Mouse (Mus musculus): ENCODE measurements at regions not wholly inside any gene's neighbourhood (a gene's known extent, or its start where the extent isn't known, plus 50 kb on each side); places are given as distances from the start of the nearest gene placed in this dataset.

- H3K27ac ChIP-seq (ENCODE audit: low read depth, low read length), result no peak overlapping the region
- no peaks in the 10 kb centered on the region for H3K27me3 ChIP-seq (replicated peaks; ENCODE audit: control insufficient read depth, insufficient read depth, low read length)
- no peaks in the 10 kb centered on the region for H3K9me3 ChIP-seq (replicated peaks; ENCODE audit: control insufficient read depth, low read length)
- DNase-seq (ENCODE audit: low spot score) (no peak), ATAC-seq (no peak)
- no peak overlapping the region for H3K9ac ChIP-seq (ENCODE audit: low read length)
- no peak overlapping the region for H3K4me3 ChIP-seq (ENCODE audit: low read depth, low read length)
- H3K36me3 ChIP-seq (ENCODE audit: control insufficient read depth, insufficient read depth, low read length), result no peaks in the 10 kb centered on the region
- WGBS, result 73% methylated on average over 7 of the region's 7 CpGs
- no peaks in the 10 kb centered on the region for H3K4me1 ChIP-seq (ENCODE audit: control insufficient read depth, insufficient read depth, low read length)
- H3K4me2 ChIP-seq (ENCODE audit: low read length), result no peak overlapping the region
These were observed 109.6 kb upstream of the Tbc1d5 start for GRCm38 (mm10) chr17:51288751-51289150.

GRCm38 (mm10) chr17:51287878-51288277, 108.7 kb upstream of the Tbc1d5 start:
- no peaks in the 10 kb centered on the region for H3K9me3 ChIP-seq (replicated peaks; ENCODE audit: control insufficient read depth, low read length)
- no peak for DNase-seq (ENCODE audit: low spot score)
- H3K27ac ChIP-seq (ENCODE audit: low read depth, low read length), result no peak overlapping the region
- H3K4me2 ChIP-seq (ENCODE audit: low read length), result no peak overlapping the region
- no peaks in the 10 kb centered on the region for H3K4me1 ChIP-seq (ENCODE audit: control insufficient read depth, insufficient read depth, low read length)
- no peaks in the 10 kb centered on the region for H3K36me3 ChIP-seq (ENCODE audit: control insufficient read depth, insufficient read depth, low read length)
- no peak overlapping the region for H3K9ac ChIP-seq (ENCODE audit: low read length)
- no peak for ATAC-seq
- no peaks in the 10 kb centered on the region for H3K27me3 ChIP-seq (replicated peaks; ENCODE audit: control insufficient read depth, insufficient read depth, low read length)
- 92% methylated on average over 8 of the region's 8 CpGs for WGBS
- no peak overlapping the region for H3K4me3 ChIP-seq (ENCODE audit: low read depth, low read length)

- Histone ChIP-seq H3K4me1 (ENCODE audit: control insufficient read depth, insufficient read depth, low read length) (no peaks in the 10 kb centered on the region), H3K4me2 (ENCODE audit: low read length) (no peak overlapping the region), H3K9me3 (replicated peaks; ENCODE audit: control insufficient read depth, low read length) (no peaks in the 10 kb centered on the region), H3K9ac (ENCODE audit: low read length) (no peak overlapping the region), H3K36me3 (ENCODE audit: control insufficient read depth, insufficient read depth, low read length) (no peaks in the 10 kb centered on the region), H3K27ac (ENCODE audit: low read depth, low read length) (no peak overlapping the region), H3K27me3 (replicated peaks; ENCODE audit: control insufficient read depth, insufficient read depth, low read length) (no peaks in the 10 kb centered on the region), H3K4me3 (ENCODE audit: low read depth, low read length) (no peak overlapping the region)
- peak; percentile 29 for DNase-seq (ENCODE audit: low spot score)
- 53% methylated on average over 5 of the region's 5 CpGs for WGBS
- ATAC-seq, result no peak
These were observed 106.2 kb upstream of the Tbc1d5 start for GRCm38 (mm10) chr17:51285362-51285761.

- 68% methylated on average over 7 of the region's 7 CpGs for WGBS
- no peak overlapping the region for H3K4me2 ChIP-seq (ENCODE audit: low read length)
- H3K9me3 ChIP-seq (replicated peaks; ENCODE audit: control insufficient read depth, low read length), result no peaks in the 10 kb centered on the region
- no peaks in the 10 kb centered on the region for H3K4me1 ChIP-seq (ENCODE audit: control insufficient read depth, insufficient read depth, low read length)
- no peak for ATAC-seq
- no peaks in the 10 kb centered on the region for H3K36me3 ChIP-seq (ENCODE audit: control insufficient read depth, insufficient read depth, low read length)
- no peaks in the 10 kb centered on the region for H3K27me3 ChIP-seq (replicated peaks; ENCODE audit: control insufficient read depth, insufficient read depth, low read length)
- no peak for DNase-seq (ENCODE audit: low spot score)
- no peak overlapping the region for H3K9ac ChIP-seq (ENCODE audit: low read length)
- no peak overlapping the region for H3K4me3 ChIP-seq (ENCODE audit: low read depth, low read length)
- H3K27ac ChIP-seq (ENCODE audit: low read depth, low read length), result no peak overlapping the region
These were observed 99.6 kb upstream of the Tbc1d5 start for GRCm38 (mm10) chr17:51278771-51279170.

GRCm38 (mm10) chr17:51278094-51278493, 98.9 kb upstream of the Tbc1d5 start:
- WGBS, result 82% methylated on average over 2 of the region's 2 CpGs
- H3K36me3 ChIP-seq (ENCODE audit: control insufficient read depth, insufficient read depth, low read length), result no peaks in the 10 kb centered on the region
- no peak for DNase-seq (ENCODE audit: low spot score)
- ATAC-seq, result no peak
- H3K4me3 ChIP-seq (ENCODE audit: low read depth, low read length), result no peak overlapping the region
- H3K27ac ChIP-seq (ENCODE audit: low read depth, low read length), result no peak overlapping the region
- no peaks in the 10 kb centered on the region for H3K4me1 ChIP-seq (ENCODE audit: control insufficient read depth, insufficient read depth, low read length)
- H3K9ac ChIP-seq (ENCODE audit: low read length), result no peak overlapping the region
- H3K27me3 ChIP-seq (replicated peaks; ENCODE audit: control insufficient read depth, insufficient read depth, low read length), result no peaks in the 10 kb centered on the region
- no peaks in the 10 kb centered on the region for H3K9me3 ChIP-seq (replicated peaks; ENCODE audit: control insufficient read depth, low read length)
- H3K4me2 ChIP-seq (ENCODE audit: low read length), result no peak overlapping the region

GRCm38 (mm10) chr17:51277161-51277560, 98.0 kb upstream of the Tbc1d5 start:
- Histone ChIP-seq H3K4me3 (ENCODE audit: low read depth, low read length) (no peak overlapping the region), H3K4me2 (ENCODE audit: low read length) (no peak overlapping the region), H3K4me1 (ENCODE audit: control insufficient read depth, insufficient read depth, low read length) (no peaks in the 10 kb centered on the region), H3K36me3 (ENCODE audit: control insufficient read depth, insufficient read depth, low read length) (no peaks in the 10 kb centered on the region), H3K27ac (ENCODE audit: low read depth, low read length) (no peak overlapping the region), H3K9me3 (replicated peaks; ENCODE audit: control insufficient read depth, low read length) (no peaks in the 10 kb centered on the region), H3K9ac (ENCODE audit: low read length) (no peak overlapping the region), H3K27me3 (replicated peaks; ENCODE audit: control insufficient read depth, insufficient read depth, low read length) (no peaks in the 10 kb centered on the region)
- ATAC-seq (no peak), DNase-seq (ENCODE audit: low spot score) (no peak)

GRCm38 (mm10) chr17:51272025-51272424, 92.9 kb upstream of the Tbc1d5 start:
- H3K4me2 ChIP-seq (ENCODE audit: low read length), result no peak overlapping the region
- H3K4me3 ChIP-seq (ENCODE audit: low read depth, low read length), result no peak overlapping the region
- WGBS, result 80% methylated on average over 1 of the region's 1 CpGs
- H3K9me3 ChIP-seq (replicated peaks; ENCODE audit: control insufficient read depth, low read length), result no peaks in the 10 kb centered on the region
- H3K9ac ChIP-seq (ENCODE audit: low read length), result no peak overlapping the region
- no peaks in the 10 kb centered on the region for H3K36me3 ChIP-seq (ENCODE audit: control insufficient read depth, insufficient read depth, low read length)
- H3K4me1 ChIP-seq (ENCODE audit: control insufficient read depth, insufficient read depth, low read length), result no peaks in the 10 kb centered on the region
- no peaks in the 10 kb centered on the region for H3K27me3 ChIP-seq (replicated peaks; ENCODE audit: control insufficient read depth, insufficient read depth, low read length)
- H3K27ac ChIP-seq (ENCODE audit: low read depth, low read length), result no peak overlapping the region
- DNase-seq (ENCODE audit: low spot score), result no peak
- no peak for ATAC-seq

GRCm38 (mm10) chr17:51262946-51263345, 83.8 kb upstream of the Tbc1d5 start:
- Histone ChIP-seq H3K4me1 (ENCODE audit: control insufficient read depth, insufficient read depth, low read length) (no peaks in the 10 kb centered on the region), H3K27me3 (replicated peaks; ENCODE audit: control insufficient read depth, insufficient read depth, low read length) (no peaks in the 10 kb centered on the region), H3K27ac (ENCODE audit: low read depth, low read length) (no peak overlapping the region), H3K4me2 (ENCODE audit: low read length) (no peak overlapping the region), H3K9me3 (replicated peaks; ENCODE audit: control insufficient read depth, low read length) (no peaks in the 10 kb centered on the region), H3K36me3 (ENCODE audit: control insufficient read depth, insufficient read depth, low read length) (no peaks in the 10 kb centered on the region), H3K4me3 (ENCODE audit: low read depth, low read length) (no peak overlapping the region), H3K9ac (ENCODE audit: low read length) (no peak overlapping the region)
- 21% methylated on average over 3 of the region's 3 CpGs for WGBS
- DNase-seq (ENCODE audit: low spot score), result no peak
- ATAC-seq, result no peak; the same call in 1 of the 2 replicates

- DNase-seq (ENCODE audit: low spot score) (no peak), ATAC-seq (no peak)
- Histone ChIP-seq H3K27ac (ENCODE audit: low read depth, low read length) (no peak overlapping the region), H3K36me3 (ENCODE audit: control insufficient read depth, insufficient read depth, low read length) (no peaks in the 10 kb centered on the region), H3K4me1 (ENCODE audit: control insufficient read depth, insufficient read depth, low read length) (no peaks in the 10 kb centered on the region), H3K9ac (ENCODE audit: low read length) (no peak overlapping the region), H3K27me3 (replicated peaks; ENCODE audit: control insufficient read depth, insufficient read depth, low read length) (no peaks in the 10 kb centered on the region), H3K4me2 (ENCODE audit: low read length) (no peak overlapping the region), H3K9me3 (replicated peaks; ENCODE audit: control insufficient read depth, low read length) (no peaks in the 10 kb centered on the region), H3K4me3 (ENCODE audit: low read depth, low read length) (no peak overlapping the region)
These were observed 83.3 kb upstream of the Tbc1d5 start for GRCm38 (mm10) chr17:51262404-51262803.

GRCm38 (mm10) chr17:51258316-51258715, 79.2 kb upstream of the Tbc1d5 start:
- Histone ChIP-seq H3K36me3 (ENCODE audit: control insufficient read depth, insufficient read depth, low read length) (no peaks in the 10 kb centered on the region), H3K4me1 (ENCODE audit: control insufficient read depth, insufficient read depth, low read length) (no peaks in the 10 kb centered on the region), H3K4me2 (ENCODE audit: low read length) (no peak overlapping the region), H3K9ac (ENCODE audit: low read length) (no peak overlapping the region), H3K27ac (ENCODE audit: low read depth, low read length) (no peak overlapping the region), H3K4me3 (ENCODE audit: low read depth, low read length) (no peak overlapping the region), H3K27me3 (replicated peaks; ENCODE audit: control insufficient read depth, insufficient read depth, low read length) (no peaks in the 10 kb centered on the region), H3K9me3 (replicated peaks; ENCODE audit: control insufficient read depth, low read length) (no peaks in the 10 kb centered on the region)
- DNase-seq (ENCODE audit: low spot score), result no peak
- 85% methylated on average over 5 of the region's 5 CpGs for WGBS
- no peak for ATAC-seq
